Mouse (Mus musculus): ENCODE data around the gene Eif1ad. TPM values are rescaled to one million over a fixed set of nuclear protein-coding genes. Genes with fewer than 3 reads are reported as not detected.

Gene Eif1ad
- polyA plus RNA-seq, 1 experiment from 2014 or later = 38.7 TPM

- H3K9ac ChIP-seq (replicated peaks; ENCODE audit: low read depth, low read length) = no peak overlapping the region
- no peaks in the 10 kb centered on the region for H3K9me3 ChIP-seq (ENCODE audit: control insufficient read depth, low read length)
- peaks cover 8% of the 10 kb centered on the region for H3K4me1 ChIP-seq (ENCODE audit: control insufficient read depth, insufficient read depth, low read length)
- no peak for ATAC-seq (ENCODE audit: low read depth)
- H3K27ac ChIP-seq (ENCODE audit: low read depth, low read length) = no peak overlapping the region
- H3K36me3 ChIP-seq (ENCODE audit: control insufficient read depth, insufficient read depth, low read length) = peaks cover 26% of the 10 kb centered on the region
- H3K4me2 ChIP-seq (ENCODE audit: low read depth, low read length) = no peak overlapping the region
- 91% methylated on average over 3 of the region's 3 CpGs for WGBS
- no peaks in the 10 kb centered on the region for H3K27me3 ChIP-seq (ENCODE audit: control insufficient read depth, insufficient read depth, low read length)
- no peak overlapping the region for H3K4me3 ChIP-seq (ENCODE audit: low read depth, low read length)
Measured at GRCm38 (mm10) chr19:5370932-5371331, 4.4 kb downstream of the Eif1ad start.

DNA sequence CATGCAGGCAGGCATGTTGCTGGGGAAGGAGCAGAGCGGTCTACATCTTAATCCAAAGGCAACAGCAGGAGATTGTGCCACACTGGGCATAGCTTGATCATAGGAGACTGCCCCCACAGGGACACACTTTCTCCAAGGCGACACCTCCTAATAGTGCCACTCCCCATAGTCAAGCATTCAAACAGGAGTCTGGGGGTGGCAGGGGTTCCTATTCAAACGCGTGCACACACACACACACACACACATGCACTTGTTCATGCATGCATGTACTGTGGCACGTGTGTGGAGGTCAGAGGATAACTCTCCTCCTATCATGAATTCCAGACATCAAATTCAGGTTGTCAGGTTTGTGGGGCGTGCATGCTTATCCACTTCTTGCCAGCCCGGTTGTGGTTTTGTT is 6.2 kb downstream of the Eif1ad start:
- no peaks in the 10 kb centered on the region for H3K9me3 ChIP-seq (ENCODE audit: control insufficient read depth, low read length)
- H3K27me3 ChIP-seq (ENCODE audit: control insufficient read depth, insufficient read depth, low read length) = no peaks in the 10 kb centered on the region
- no peak overlapping the region for H3K27ac ChIP-seq (ENCODE audit: low read depth, low read length)
- no peak overlapping the region for H3K4me2 ChIP-seq (ENCODE audit: low read depth, low read length)
- peaks cover 5% of the 10 kb centered on the region for H3K4me1 ChIP-seq (ENCODE audit: control insufficient read depth, insufficient read depth, low read length)
- no peak overlapping the region for H3K9ac ChIP-seq (replicated peaks; ENCODE audit: low read depth, low read length)
- H3K36me3 ChIP-seq (ENCODE audit: control insufficient read depth, insufficient read depth, low read length) = peaks cover 26% of the 10 kb centered on the region
- no peak overlapping the region for H3K4me3 ChIP-seq (ENCODE audit: low read depth, low read length)
- 96% methylated on average over 7 of the region's 7 CpGs for WGBS
- ATAC-seq (ENCODE audit: low read depth) = no peak

DNA sequence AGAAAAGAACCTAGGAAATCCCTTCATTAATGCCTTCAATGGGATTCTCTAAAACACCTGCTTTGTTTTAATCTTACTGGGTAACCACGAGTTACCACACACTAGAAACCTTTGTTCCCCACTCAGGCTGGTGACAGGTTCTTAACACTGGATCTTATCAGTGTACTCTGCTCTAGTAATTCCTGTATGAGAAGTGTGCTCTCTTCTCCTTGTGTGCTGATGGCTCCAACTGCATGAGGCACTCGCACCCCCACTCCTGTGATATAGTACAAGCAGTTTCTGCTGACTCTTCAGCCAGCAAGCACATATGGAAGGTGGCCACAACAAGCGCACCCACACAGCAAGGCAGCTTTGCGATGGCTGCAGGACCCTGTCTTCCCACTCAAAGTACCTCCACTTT is 7.6 kb downstream of the Eif1ad start:
- Histone ChIP-seq H3K9ac (replicated peaks; ENCODE audit: low read depth, low read length) (no peak overlapping the region), H3K9me3 (ENCODE audit: control insufficient read depth, low read length) (no peaks in the 10 kb centered on the region), H3K27me3 (ENCODE audit: control insufficient read depth, insufficient read depth, low read length) (no peaks in the 10 kb centered on the region), H3K4me1 (ENCODE audit: control insufficient read depth, insufficient read depth, low read length) (no peaks in the 10 kb centered on the region), H3K4me3 (ENCODE audit: low read depth, low read length) (no peak overlapping the region), H3K27ac (ENCODE audit: low read depth, low read length) (no peak overlapping the region), H3K36me3 (ENCODE audit: control insufficient read depth, insufficient read depth, low read length) (peaks cover 35% of the 10 kb centered on the region), H3K4me2 (ENCODE audit: low read depth, low read length) (no peak overlapping the region)
- 84% methylated on average over 4 of the region's 4 CpGs for WGBS
- ATAC-seq (ENCODE audit: low read depth) = no peak

DNA sequence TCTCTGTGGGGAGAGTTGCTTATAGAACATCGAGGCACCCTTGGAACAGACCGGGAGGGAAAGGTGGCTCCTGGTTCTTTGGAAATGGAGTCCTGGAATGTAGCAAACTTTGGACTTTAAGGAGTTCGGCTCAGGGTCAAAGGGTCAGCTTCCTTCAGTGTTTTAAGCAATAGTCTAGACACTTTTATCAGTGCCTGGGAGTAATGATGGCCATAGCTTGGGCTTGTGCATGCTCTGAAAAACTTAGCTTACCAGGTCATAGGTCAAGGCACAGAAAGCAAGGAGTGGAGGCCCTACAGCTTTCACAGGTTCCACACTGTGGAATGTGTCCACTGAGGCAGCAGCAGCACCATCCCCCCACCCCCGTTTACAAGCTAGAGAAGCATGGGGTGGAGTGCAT is 8.2 kb downstream of the Eif1ad start:
- no peak overlapping the region for H3K4me3 ChIP-seq (ENCODE audit: low read depth, low read length)
- H3K27ac ChIP-seq (ENCODE audit: low read depth, low read length) = no peak overlapping the region
- H3K9ac ChIP-seq (replicated peaks; ENCODE audit: low read depth, low read length) = no peak overlapping the region
- no peak for ATAC-seq (ENCODE audit: low read depth)
- no peaks in the 10 kb centered on the region for H3K4me1 ChIP-seq (ENCODE audit: control insufficient read depth, insufficient read depth, low read length)
- WGBS = 88% methylated on average over 4 of the region's 4 CpGs
- H3K9me3 ChIP-seq (ENCODE audit: control insufficient read depth, low read length) = no peaks in the 10 kb centered on the region
- no peaks in the 10 kb centered on the region for H3K27me3 ChIP-seq (ENCODE audit: control insufficient read depth, insufficient read depth, low read length)
- H3K4me2 ChIP-seq (ENCODE audit: low read depth, low read length) = no peak overlapping the region
- peaks cover 37% of the 10 kb centered on the region for H3K36me3 ChIP-seq (ENCODE audit: control insufficient read depth, insufficient read depth, low read length)

DNA sequence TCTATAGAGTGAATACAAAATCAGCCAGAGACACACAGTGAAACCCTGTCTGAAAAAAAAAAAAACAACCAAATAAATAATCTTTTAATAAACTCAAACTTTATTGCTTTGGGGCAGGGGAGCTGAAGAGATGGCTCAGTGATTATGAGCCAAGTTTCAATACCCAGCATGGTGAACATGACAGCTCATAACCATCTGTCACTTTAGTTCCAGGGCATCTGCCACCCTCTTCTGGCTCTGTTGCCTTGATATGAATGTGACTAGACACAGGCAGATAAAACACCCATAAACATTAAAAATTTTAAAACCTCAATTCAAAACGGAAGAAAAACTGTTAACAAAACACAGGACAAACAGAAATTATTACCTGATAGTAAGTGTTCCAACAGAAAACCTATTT is 10.9 kb downstream of the Eif1ad start:
- Histone ChIP-seq H3K4me3 (ENCODE audit: low read depth, low read length) (no peak overlapping the region), H3K4me1 (ENCODE audit: control insufficient read depth, insufficient read depth, low read length) (no peaks in the 10 kb centered on the region), H3K9ac (replicated peaks; ENCODE audit: low read depth, low read length) (no peak overlapping the region), H3K27me3 (ENCODE audit: control insufficient read depth, insufficient read depth, low read length) (no peaks in the 10 kb centered on the region), H3K36me3 (ENCODE audit: control insufficient read depth, insufficient read depth, low read length) (peaks cover 51% of the 10 kb centered on the region), H3K9me3 (ENCODE audit: control insufficient read depth, low read length) (no peaks in the 10 kb centered on the region), H3K4me2 (ENCODE audit: low read depth, low read length) (no peak overlapping the region), H3K27ac (ENCODE audit: low read depth, low read length) (no peak overlapping the region)
- 95% methylated on average over 1 of the region's 1 CpGs for WGBS
- no peak for ATAC-seq (ENCODE audit: low read depth)

DNA sequence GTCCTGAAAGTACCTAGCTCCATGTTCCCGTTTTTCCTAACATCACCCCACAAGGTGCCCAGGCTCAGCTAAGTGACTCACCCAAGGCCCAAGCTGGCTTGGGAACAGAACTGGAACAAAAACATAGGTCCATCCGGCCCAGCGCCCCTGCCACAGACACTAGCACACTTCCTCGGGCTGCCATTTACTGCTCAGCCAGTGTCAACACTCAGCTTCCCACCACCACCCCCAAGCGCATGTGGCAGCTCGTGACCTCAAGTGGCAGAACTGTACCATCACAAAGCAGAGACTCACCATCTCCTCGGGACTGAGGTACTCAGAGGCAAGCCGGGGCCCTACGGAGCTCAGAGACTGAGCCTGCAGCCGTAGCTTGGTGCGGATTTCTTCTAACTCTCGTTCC is 16.8 kb downstream of the Eif1ad start:
- H3K36me3 ChIP-seq (ENCODE audit: control insufficient read depth, insufficient read depth, low read length) = peaks cover 66% of the 10 kb centered on the region
- no peaks in the 10 kb centered on the region for H3K9me3 ChIP-seq (ENCODE audit: control insufficient read depth, low read length)
- no peak for ATAC-seq (ENCODE audit: low read depth)
- no peak overlapping the region for H3K9ac ChIP-seq (replicated peaks; ENCODE audit: low read depth, low read length)
- no peak overlapping the region for H3K27ac ChIP-seq (ENCODE audit: low read depth, low read length)
- peaks cover 3% of the 10 kb centered on the region; the same call in 1 of the 2 replicates for H3K27me3 ChIP-seq (ENCODE audit: control insufficient read depth, insufficient read depth, low read length)
- H3K4me3 ChIP-seq (ENCODE audit: low read depth, low read length) = no peak overlapping the region
- 92% methylated on average over 12 of the region's 12 CpGs for WGBS
- H3K4me2 ChIP-seq (ENCODE audit: low read depth, low read length) = no peak overlapping the region
- H3K4me1 ChIP-seq (ENCODE audit: control insufficient read depth, insufficient read depth, low read length) = peaks cover 12% of the 10 kb centered on the region

DNA sequence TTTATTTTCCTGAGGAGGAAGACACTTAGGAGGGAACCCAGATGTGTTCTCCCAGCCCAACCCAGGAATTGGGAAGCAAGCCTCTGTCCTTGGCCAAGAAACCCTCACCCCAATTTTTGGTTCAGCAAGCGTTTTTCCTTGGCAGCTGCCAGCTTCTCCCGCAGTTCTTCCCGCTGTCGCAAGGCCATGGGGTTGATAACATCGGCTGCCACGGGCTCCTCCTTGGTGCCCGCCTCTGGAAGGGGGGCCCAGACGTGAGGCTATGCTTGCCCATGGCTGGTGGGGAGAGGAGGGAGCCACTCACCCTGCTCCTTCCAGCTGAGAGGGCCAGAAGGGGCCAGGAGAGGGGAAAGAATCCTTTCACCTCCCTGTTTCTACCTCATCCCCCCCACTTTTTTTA is 18.2 kb downstream of the Eif1ad start:
- H3K4me1 ChIP-seq (ENCODE audit: control insufficient read depth, insufficient read depth, low read length) = peaks cover 18% of the 10 kb centered on the region
- no peak overlapping the region for H3K27ac ChIP-seq (ENCODE audit: low read depth, low read length)
- WGBS = 95% methylated on average over 8 of the region's 8 CpGs
- no peak overlapping the region for H3K9ac ChIP-seq (replicated peaks; ENCODE audit: low read depth, low read length)
- H3K4me2 ChIP-seq (ENCODE audit: low read depth, low read length) = no peak overlapping the region
- no peaks in the 10 kb centered on the region for H3K9me3 ChIP-seq (ENCODE audit: control insufficient read depth, low read length)
- ATAC-seq (ENCODE audit: low read depth) = no peak
- peaks cover 4% of the 10 kb centered on the region; the same call in 1 of the 2 replicates for H3K27me3 ChIP-seq (ENCODE audit: control insufficient read depth, insufficient read depth, low read length)
- H3K4me3 ChIP-seq (ENCODE audit: low read depth, low read length) = no peak overlapping the region
- peaks cover 53% of the 10 kb centered on the region for H3K36me3 ChIP-seq (ENCODE audit: control insufficient read depth, insufficient read depth, low read length)

DNA sequence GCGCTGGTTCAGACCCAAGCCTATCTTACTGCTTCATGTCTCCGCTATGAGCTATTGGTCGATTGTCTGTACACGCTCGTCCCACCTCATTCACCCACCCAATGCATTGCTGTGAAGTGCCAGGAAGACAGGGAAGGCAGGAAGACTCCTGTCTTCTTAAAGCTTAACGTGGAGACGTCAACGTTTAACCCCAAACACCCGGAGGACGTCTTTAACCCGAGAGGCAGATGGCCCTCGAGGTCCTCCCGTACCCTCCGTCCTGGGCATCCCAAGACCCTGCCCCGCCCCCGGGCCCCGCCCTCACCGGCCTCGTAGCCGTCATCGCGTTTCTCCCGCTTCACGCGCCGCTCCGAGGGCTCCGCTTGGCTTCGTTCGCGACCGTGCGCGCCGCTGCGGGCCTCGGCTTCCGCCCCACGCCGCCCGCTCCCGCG is 21.5 kb downstream of the Eif1ad start:
- WGBS = 1% methylated on average over 34 of the region's 43 CpGs
- H3K4me2 ChIP-seq (ENCODE audit: low read depth, low read length) = peak overlapping the region; percentile 86
- H3K36me3 ChIP-seq (ENCODE audit: control insufficient read depth, insufficient read depth, low read length) = peaks cover 21% of the 10 kb centered on the region
- peaks cover 23% of the 10 kb centered on the region for H3K4me1 ChIP-seq (ENCODE audit: control insufficient read depth, insufficient read depth, low read length)
- peak overlapping the region; percentile 90 for H3K9ac ChIP-seq (replicated peaks; ENCODE audit: low read depth, low read length)
- peaks cover 4% of the 10 kb centered on the region; the same call in 1 of the 2 replicates for H3K27me3 ChIP-seq (ENCODE audit: control insufficient read depth, insufficient read depth, low read length)
- H3K4me3 ChIP-seq (ENCODE audit: low read depth, low read length) = peak overlapping the region; percentile 96
- peak; percentile 38; the same call in 1 of the 2 replicates for ATAC-seq (ENCODE audit: low read depth)
- no peaks in the 10 kb centered on the region for H3K9me3 ChIP-seq (ENCODE audit: control insufficient read depth, low read length)
- peak overlapping the region; percentile 75 for H3K27ac ChIP-seq (ENCODE audit: low read depth, low read length)

DNA sequence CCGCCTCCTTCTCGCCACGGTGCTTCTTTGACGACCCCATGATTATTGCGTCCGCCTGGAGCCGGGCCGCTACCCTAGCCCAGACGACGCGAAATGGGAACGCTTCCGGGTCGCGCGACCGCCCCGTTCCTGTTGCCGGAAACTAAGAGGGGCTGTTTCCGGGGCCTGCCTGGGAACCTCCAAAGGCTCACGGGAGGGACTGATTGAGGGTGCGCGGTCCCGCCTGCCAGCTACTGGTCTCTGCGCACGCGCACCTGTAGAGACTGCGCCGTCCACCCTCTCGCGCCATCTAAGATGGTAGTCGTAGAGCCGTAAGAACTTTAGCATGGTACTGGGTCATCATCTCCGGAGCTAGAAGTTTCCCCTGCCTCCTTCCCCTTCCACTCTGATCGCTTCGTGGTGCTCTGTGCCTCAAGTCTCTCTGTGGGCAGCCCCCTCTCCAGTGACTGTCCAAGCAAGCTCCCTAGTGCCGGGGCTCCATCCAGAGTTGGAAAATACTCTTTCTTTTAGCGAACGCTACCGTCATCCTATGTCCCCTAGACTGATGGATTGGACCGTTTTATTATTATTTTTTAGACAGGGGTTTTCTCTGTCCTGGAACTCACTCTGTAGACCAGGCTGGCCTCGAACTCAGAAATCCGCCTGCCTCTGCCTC is 22.2 kb downstream of the Eif1ad start, which contains the start of gene Sart1:
Gene Sart1 (minus strand): TSS at position 116 of the 655 bp plus-strand sequence.
- WGBS = 3% methylated on average over 43 of the region's 43 CpGs
- H3K4me2 ChIP-seq (ENCODE audit: low read depth, low read length) = peak within 1 kb of the TSS; percentile 86
- peak; percentile 97 for ATAC-seq (ENCODE audit: low read depth)
- peak within 1 kb of the TSS; percentile 90 for H3K9ac ChIP-seq (replicated peaks; ENCODE audit: low read depth, low read length)
- H3K9me3 ChIP-seq (ENCODE audit: control insufficient read depth, low read length) = no peaks in the 10 kb centered on the region
- H3K27me3 ChIP-seq (ENCODE audit: control insufficient read depth, insufficient read depth, low read length) = peaks cover 4% of the 10 kb centered on the region; the same call in 1 of the 2 replicates
- H3K36me3 ChIP-seq (ENCODE audit: control insufficient read depth, insufficient read depth, low read length) = peaks cover 14% of the 10 kb centered on the region; the same call in 1 of the 2 replicates
- peak within 1 kb of the TSS; percentile 75 for H3K27ac ChIP-seq (ENCODE audit: low read depth, low read length)
- H3K4me3 ChIP-seq (ENCODE audit: low read depth, low read length) = peak within 1 kb of the TSS; percentile 96
- peaks cover 23% of the 10 kb centered on the region for H3K4me1 ChIP-seq (ENCODE audit: control insufficient read depth, insufficient read depth, low read length)

Measured in neural tube, embryonic 14.5 days (tissue).